Mouse (Mus musculus): ENCODE measurements around the gene Lsm7. TPM values are rescaled to one million over a fixed set of nuclear protein-coding genes. Genes with fewer than 3 reads are reported as not detected.

Gene Lsm7
- polyA plus RNA-seq, 1 experiment from 2014 or later = 303 TPM

DNA sequence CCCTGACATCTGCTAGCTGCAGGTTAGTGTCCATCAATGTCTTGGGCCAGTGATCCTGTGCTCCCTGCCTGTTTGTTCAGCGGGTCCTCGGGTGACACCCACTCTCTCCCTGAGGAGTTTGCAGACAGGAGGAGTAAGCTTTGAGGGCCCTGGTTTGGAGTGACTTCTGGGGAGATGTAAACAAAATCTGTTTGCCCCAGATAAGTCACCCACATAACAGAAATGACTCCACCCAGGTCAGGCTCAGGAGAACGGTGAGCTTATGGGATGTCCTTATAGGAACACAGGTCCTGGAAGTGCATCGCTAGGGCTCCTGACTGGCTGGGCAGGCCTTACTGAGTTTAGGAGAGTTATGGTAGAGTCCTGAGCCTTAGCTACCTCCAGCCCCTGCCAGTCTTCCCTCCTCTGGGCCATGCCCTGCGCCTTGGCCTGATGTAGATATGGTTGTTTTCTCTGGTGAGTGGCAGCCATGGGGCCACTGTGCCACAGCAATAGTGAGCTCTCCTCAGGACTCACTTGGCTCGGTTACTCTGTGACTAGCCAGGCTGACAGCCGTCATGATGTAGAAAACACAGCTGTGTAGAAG is 3.4 kb upstream of the Lsm7 start:
- Histone ChIP-seq H3K9me3 (ENCODE audit: control insufficient read depth, low read length) (no peaks in the 10 kb centered on the region), H3K9ac (ENCODE audit: low read depth, low read length) (peak overlapping the region; percentile 40; the same call in 1 of the 2 replicates), H3K27me3 (replicated peaks; ENCODE audit: control insufficient read depth, insufficient read depth, low read length) (no peaks in the 10 kb centered on the region), H3K4me1 (ENCODE audit: control insufficient read depth, insufficient read depth, low read length) (peaks cover 22% of the 10 kb centered on the region), H3K4me3 (ENCODE audit: low read depth, low read length) (no peak overlapping the region), H3K27ac (replicated peaks; ENCODE audit: low read depth, low read length) (peak overlapping the region; percentile 58; the same call in 1 of the 2 replicates), H3K4me2 (ENCODE audit: low read depth, low read length) (no peak overlapping the region), H3K36me3 (ENCODE audit: control insufficient read depth, insufficient read depth, low read length) (peaks cover 19% of the 10 kb centered on the region)
- no peak for DNase-seq (ENCODE audit: low spot score)
- no peak for ATAC-seq (ENCODE audit: low read depth)
- 73% methylated on average over 7 of the region's 7 CpGs for WGBS

DNA sequence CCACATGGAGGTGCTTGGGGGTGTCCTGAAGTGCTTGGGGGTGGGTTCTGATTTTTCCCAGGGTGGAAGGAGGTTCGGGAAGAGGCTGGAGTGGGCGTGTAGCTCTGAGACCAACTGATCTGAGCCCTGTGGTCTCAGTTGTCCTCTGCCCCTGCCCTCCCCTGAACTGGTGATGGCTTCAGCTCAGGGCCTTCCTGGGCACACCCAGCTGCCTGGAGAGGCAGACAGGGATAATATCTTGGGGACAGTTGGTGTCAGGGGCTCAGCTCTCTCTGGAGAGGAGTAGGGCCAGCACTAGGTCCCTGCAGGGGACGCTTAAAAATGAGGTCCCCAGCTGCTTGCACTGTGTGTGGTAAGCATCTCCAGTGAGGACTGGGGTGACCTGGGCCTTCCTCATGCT is 2.8 kb upstream of the Lsm7 start:
- ATAC-seq (ENCODE audit: low read depth) (no peak), DNase-seq (ENCODE audit: low spot score) (no peak)
- 73% methylated on average over 2 of the region's 3 CpGs for WGBS
- Histone ChIP-seq H3K4me2 (ENCODE audit: low read depth, low read length) (0 out of 2 replicates have a peak overlapping the region, but pooled peaks have one; percentile 23), H3K27me3 (replicated peaks; ENCODE audit: control insufficient read depth, insufficient read depth, low read length) (no peaks in the 10 kb centered on the region), H3K9ac (ENCODE audit: low read depth, low read length) (peak overlapping the region; percentile 40), H3K36me3 (ENCODE audit: control insufficient read depth, insufficient read depth, low read length) (peaks cover 18% of the 10 kb centered on the region), H3K4me3 (ENCODE audit: low read depth, low read length) (no peak overlapping the region), H3K9me3 (ENCODE audit: control insufficient read depth, low read length) (no peaks in the 10 kb centered on the region), H3K4me1 (ENCODE audit: control insufficient read depth, insufficient read depth, low read length) (peaks cover 22% of the 10 kb centered on the region), H3K27ac (replicated peaks; ENCODE audit: low read depth, low read length) (peak overlapping the region; percentile 58; the same call in 1 of the 2 replicates)

DNA sequence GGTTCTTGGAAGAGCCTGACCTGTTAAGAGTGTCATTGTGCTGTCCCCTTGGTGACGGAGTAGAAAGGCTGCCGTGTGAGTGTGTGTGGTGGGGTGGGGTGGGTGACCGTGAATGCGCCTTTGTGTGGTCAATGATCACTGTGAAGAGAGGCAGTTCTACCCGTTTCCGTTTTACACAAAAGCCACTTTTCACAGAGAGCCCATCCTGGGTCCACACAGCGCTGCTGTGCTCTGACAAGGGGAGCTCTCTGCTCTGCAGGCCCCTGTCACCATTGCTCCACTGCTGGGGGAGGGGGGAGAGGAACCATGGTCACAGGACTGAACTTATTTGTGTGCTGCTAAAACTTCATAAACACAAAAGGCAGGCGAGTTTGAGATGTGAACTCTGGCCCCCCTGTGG is 2.4 kb upstream of the Lsm7 start:
- ATAC-seq (ENCODE audit: low read depth) (no peak; the same call in 1 of the 2 replicates), DNase-seq (ENCODE audit: low spot score) (peak; percentile 27)
- Histone ChIP-seq H3K27me3 (replicated peaks; ENCODE audit: control insufficient read depth, insufficient read depth, low read length) (no peaks in the 10 kb centered on the region), H3K4me1 (ENCODE audit: control insufficient read depth, insufficient read depth, low read length) (peaks cover 22% of the 10 kb centered on the region), H3K27ac (replicated peaks; ENCODE audit: low read depth, low read length) (peak overlapping the region; percentile 61; the same call in 1 of the 2 replicates), H3K9me3 (ENCODE audit: control insufficient read depth, low read length) (no peaks in the 10 kb centered on the region), H3K4me2 (ENCODE audit: low read depth, low read length) (peak overlapping the region; percentile 23; the same call in 1 of the 2 replicates), H3K36me3 (ENCODE audit: control insufficient read depth, insufficient read depth, low read length) (peaks cover 16% of the 10 kb centered on the region), H3K9ac (ENCODE audit: low read depth, low read length) (peak overlapping the region; percentile 40), H3K4me3 (ENCODE audit: low read depth, low read length) (no peak overlapping the region)
- 40% methylated on average over 8 of the region's 8 CpGs for WGBS

DNA sequence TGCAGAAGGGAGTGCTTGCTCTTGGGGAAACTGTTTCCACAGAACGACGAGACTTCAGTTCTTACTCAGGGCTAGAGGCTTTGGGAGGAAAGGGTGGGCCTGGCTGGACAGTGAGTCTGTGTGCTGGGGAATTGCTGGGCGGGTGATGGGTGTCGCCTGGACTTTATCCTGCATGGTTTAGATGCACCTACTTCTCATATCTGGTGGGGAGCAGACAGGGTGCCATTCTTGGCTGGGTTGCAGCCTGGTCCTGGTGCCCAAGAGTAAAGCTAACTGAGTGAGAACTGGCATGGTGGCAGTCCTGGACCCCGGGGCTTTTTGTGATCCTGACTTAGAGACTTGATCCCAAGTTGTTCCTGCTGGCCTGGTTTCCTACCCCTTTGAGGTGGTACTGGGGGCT is 1.9 kb upstream of the Lsm7 start:
- H3K9me3 ChIP-seq (ENCODE audit: control insufficient read depth, low read length) = no peaks in the 10 kb centered on the region
- peaks cover 17% of the 10 kb centered on the region for H3K36me3 ChIP-seq (ENCODE audit: control insufficient read depth, insufficient read depth, low read length)
- WGBS = 66% methylated on average over 5 of the region's 5 CpGs
- H3K4me3 ChIP-seq (ENCODE audit: low read depth, low read length) = no peak overlapping the region
- H3K27me3 ChIP-seq (replicated peaks; ENCODE audit: control insufficient read depth, insufficient read depth, low read length) = no peaks in the 10 kb centered on the region
- no peak for DNase-seq (ENCODE audit: low spot score)
- peak overlapping the region; percentile 61 for H3K27ac ChIP-seq (replicated peaks; ENCODE audit: low read depth, low read length)
- H3K4me2 ChIP-seq (ENCODE audit: low read depth, low read length) = peak overlapping the region; percentile 99
- peak overlapping the region; percentile 40 for H3K9ac ChIP-seq (ENCODE audit: low read depth, low read length)
- H3K4me1 ChIP-seq (ENCODE audit: control insufficient read depth, insufficient read depth, low read length) = peaks cover 22% of the 10 kb centered on the region
- no peak for ATAC-seq (ENCODE audit: low read depth)

DNA sequence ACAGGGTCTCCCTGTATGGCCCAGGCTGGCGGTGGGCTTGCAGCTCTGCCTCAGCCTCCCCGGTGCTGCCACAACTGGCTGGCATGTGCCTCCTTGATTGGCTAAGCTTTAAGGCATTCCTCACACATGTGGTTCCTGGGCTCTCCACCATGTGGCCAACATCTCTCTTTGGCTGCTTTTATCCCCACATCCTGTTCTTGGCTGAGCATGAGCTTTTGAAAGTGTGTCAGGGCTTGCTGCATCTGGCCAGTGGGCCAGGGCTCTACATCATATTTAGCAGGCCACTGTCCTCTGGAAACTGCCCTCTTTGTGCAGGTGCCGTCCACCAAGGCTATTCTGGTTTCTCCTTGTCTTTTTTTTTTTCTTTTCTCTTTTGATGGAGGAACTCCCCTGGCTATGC is 1.3 kb upstream of the Lsm7 start:
- DNase-seq (ENCODE audit: low spot score) (peak; percentile 37), ATAC-seq (ENCODE audit: low read depth) (no peak)
- H3K27me3 ChIP-seq (replicated peaks; ENCODE audit: control insufficient read depth, insufficient read depth, low read length) = no peaks in the 10 kb centered on the region
- H3K9ac ChIP-seq (ENCODE audit: low read depth, low read length) = peak overlapping the region; percentile 89
- 32% methylated on average over 3 of the region's 3 CpGs for WGBS
- H3K36me3 ChIP-seq (ENCODE audit: control insufficient read depth, insufficient read depth, low read length) = peaks cover 19% of the 10 kb centered on the region
- peaks cover 22% of the 10 kb centered on the region for H3K4me1 ChIP-seq (ENCODE audit: control insufficient read depth, insufficient read depth, low read length)
- H3K4me2 ChIP-seq (ENCODE audit: low read depth, low read length) = peak overlapping the region; percentile 99
- H3K27ac ChIP-seq (replicated peaks; ENCODE audit: low read depth, low read length) = peak overlapping the region; percentile 61
- no peaks in the 10 kb centered on the region for H3K9me3 ChIP-seq (ENCODE audit: control insufficient read depth, low read length)
- H3K4me3 ChIP-seq (ENCODE audit: low read depth, low read length) = peak overlapping the region; percentile 96

DNA sequence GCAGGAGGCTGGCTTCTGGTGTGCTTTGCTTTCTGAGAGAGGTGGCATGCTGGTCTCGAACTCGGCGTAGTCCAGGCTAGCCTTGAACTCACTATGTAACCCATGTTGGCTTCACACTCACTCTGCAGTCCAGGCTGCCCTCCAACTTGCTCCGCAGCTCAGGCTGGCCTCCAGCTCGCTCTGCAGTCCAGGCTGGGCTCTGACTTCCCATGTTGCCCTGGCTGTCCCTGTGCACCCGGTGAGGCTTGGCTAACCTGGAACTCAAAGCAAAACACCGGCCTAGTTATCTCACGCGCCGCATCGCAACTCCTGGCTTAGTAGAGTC is 702 bp upstream of the Lsm7 start:
- DNase-seq (ENCODE audit: low spot score) (no peak), ATAC-seq (ENCODE audit: low read depth) (no peak)
- peak overlapping the region; percentile 96 for H3K4me3 ChIP-seq (ENCODE audit: low read depth, low read length)
- H3K27ac ChIP-seq (replicated peaks; ENCODE audit: low read depth, low read length) = no peak overlapping the region; the same call in 1 of the 2 replicates
- H3K9me3 ChIP-seq (ENCODE audit: control insufficient read depth, low read length) = no peaks in the 10 kb centered on the region
- H3K4me1 ChIP-seq (ENCODE audit: control insufficient read depth, insufficient read depth, low read length) = peaks cover 22% of the 10 kb centered on the region
- H3K4me2 ChIP-seq (ENCODE audit: low read depth, low read length) = peak overlapping the region; percentile 99
- H3K27me3 ChIP-seq (replicated peaks; ENCODE audit: control insufficient read depth, insufficient read depth, low read length) = no peaks in the 10 kb centered on the region
- peaks cover 25% of the 10 kb centered on the region for H3K36me3 ChIP-seq (ENCODE audit: control insufficient read depth, insufficient read depth, low read length)
- peak overlapping the region; percentile 89 for H3K9ac ChIP-seq (ENCODE audit: low read depth, low read length)
- 23% methylated on average over 11 of the region's 11 CpGs for whole genome bisulfite sequencing

DNA sequence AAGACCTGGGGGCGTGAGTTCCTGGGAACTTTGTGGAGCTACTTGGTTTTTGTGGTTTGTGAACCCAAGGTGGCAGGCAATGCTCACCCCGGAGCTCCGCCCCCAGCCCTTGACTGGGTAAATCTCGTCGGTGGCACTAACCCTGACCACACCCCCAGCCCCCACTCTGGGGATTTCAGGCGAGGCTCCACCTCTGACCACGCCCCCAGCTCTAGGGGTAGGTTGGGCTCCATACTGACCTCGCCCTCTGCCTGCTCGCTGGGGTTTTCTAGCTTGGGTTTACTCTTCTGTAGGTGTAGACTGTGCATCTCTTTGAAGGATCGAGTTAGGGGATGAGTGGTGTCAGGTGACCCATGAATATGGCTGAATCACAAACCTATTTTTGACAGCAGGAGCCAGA is 6.4 kb downstream of the Lsm7 start:
- H3K4me1 ChIP-seq (ENCODE audit: control insufficient read depth, insufficient read depth, low read length) = no peaks in the 10 kb centered on the region
- H3K9ac ChIP-seq (ENCODE audit: low read depth, low read length) = no peak overlapping the region
- H3K9me3 ChIP-seq (ENCODE audit: control insufficient read depth, low read length) = no peaks in the 10 kb centered on the region
- peaks cover 22% of the 10 kb centered on the region for H3K27me3 ChIP-seq (replicated peaks; ENCODE audit: control insufficient read depth, insufficient read depth, low read length)
- H3K4me3 ChIP-seq (ENCODE audit: low read depth, low read length) = no peak overlapping the region
- peak; percentile 26; the same call in 1 of the 2 replicates for ATAC-seq (ENCODE audit: low read depth)
- H3K4me2 ChIP-seq (ENCODE audit: low read depth, low read length) = no peak overlapping the region
- DNase-seq (ENCODE audit: low spot score) = peak; percentile 68
- no peak overlapping the region for H3K27ac ChIP-seq (replicated peaks; ENCODE audit: low read depth, low read length)
- WGBS = 8% methylated on average over 10 of the region's 10 CpGs
- H3K36me3 ChIP-seq (ENCODE audit: control insufficient read depth, insufficient read depth, low read length) = peaks cover 26% of the 10 kb centered on the region

DNA sequence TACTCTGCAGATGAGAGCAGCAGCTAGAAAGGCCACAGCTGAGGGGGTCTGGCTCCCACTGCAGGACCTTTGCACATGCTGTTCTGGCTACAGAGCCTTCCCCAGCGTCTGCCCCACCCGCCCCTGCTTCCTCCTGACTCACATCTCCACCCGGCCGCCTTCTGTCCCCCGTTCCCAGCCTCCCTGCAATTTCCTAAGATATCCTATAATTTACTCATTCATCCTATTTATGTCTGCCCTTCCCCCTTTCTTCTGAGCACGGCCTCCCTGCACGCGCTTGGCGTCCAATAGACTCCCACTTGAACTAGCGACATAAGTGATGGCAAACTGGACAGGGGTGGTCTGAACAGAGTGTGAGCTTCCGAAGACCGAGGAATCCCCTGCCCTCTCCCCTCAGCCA is 9.3 kb downstream of the Lsm7 start:
- 76% methylated on average over 12 of the region's 12 CpGs for WGBS
- no peak for ATAC-seq (ENCODE audit: low read depth)
- Histone ChIP-seq H3K4me2 (ENCODE audit: low read depth, low read length) (no peak overlapping the region), H3K4me1 (ENCODE audit: control insufficient read depth, insufficient read depth, low read length) (no peaks in the 10 kb centered on the region), H3K4me3 (ENCODE audit: low read depth, low read length) (no peak overlapping the region), H3K27me3 (replicated peaks; ENCODE audit: control insufficient read depth, insufficient read depth, low read length) (peaks cover 37% of the 10 kb centered on the region), H3K36me3 (ENCODE audit: control insufficient read depth, insufficient read depth, low read length) (peaks cover under 1% of the 10 kb centered on the region; the same call in 1 of the 2 replicates), H3K27ac (replicated peaks; ENCODE audit: low read depth, low read length) (no peak overlapping the region), H3K9me3 (ENCODE audit: control insufficient read depth, low read length) (no peaks in the 10 kb centered on the region), H3K9ac (ENCODE audit: low read depth, low read length) (no peak overlapping the region)
- DNase-seq (ENCODE audit: low spot score) = no peak

DNA sequence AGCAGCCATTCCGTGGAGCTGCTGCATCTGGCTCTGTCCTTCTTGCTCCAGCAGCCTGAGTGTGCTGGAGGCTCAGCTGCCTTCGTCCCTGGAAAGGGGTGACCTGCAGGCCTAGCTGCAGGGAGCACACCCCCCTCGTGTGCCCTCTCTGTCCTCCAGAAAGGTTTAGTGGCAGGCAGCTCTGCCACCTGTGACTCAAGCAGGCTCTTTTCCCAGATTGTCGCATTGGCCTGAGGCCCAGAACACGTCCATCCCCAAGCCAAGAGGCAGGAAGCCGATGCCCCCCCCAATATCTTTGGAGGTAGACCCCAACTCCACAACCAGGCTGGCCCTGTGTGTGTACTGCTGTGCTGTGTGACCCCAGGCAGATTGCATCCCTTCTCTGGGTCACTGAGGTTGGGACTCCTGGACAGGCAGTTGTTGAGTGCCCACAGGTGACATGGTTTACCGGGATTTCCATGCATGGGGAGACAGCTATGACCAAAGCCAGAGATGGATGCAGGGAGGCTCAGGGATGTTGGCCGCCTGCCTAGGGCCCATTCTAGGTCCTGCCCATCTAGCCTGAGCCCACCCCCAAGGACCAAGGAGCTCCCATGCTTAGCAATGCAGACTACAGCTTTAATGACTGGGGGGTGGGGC is 9.8 kb downstream of the Lsm7 start:
- DNase-seq (ENCODE audit: low spot score) (no peak), ATAC-seq (ENCODE audit: low read depth) (no peak)
- WGBS = 67% methylated on average over 8 of the region's 8 CpGs
- Histone ChIP-seq H3K4me1 (ENCODE audit: control insufficient read depth, insufficient read depth, low read length) (no peaks in the 10 kb centered on the region), H3K27ac (replicated peaks; ENCODE audit: low read depth, low read length) (no peak overlapping the region), H3K9ac (ENCODE audit: low read depth, low read length) (no peak overlapping the region), H3K4me3 (ENCODE audit: low read depth, low read length) (no peak overlapping the region), H3K36me3 (ENCODE audit: control insufficient read depth, insufficient read depth, low read length) (no peaks in the 10 kb centered on the region), H3K27me3 (replicated peaks; ENCODE audit: control insufficient read depth, insufficient read depth, low read length) (peaks cover 37% of the 10 kb centered on the region), H3K4me2 (ENCODE audit: low read depth, low read length) (no peak overlapping the region), H3K9me3 (ENCODE audit: control insufficient read depth, low read length) (no peaks in the 10 kb centered on the region)

Measured in embryonic facial prominence, embryonic 14.5 days (tissue).